Mouse (Mus musculus) kidney, postnatal 0 days (tissue): ENCODE measurements around the gene Gps1. TPM values are rescaled to one million over a fixed set of nuclear protein-coding genes. Genes with fewer than 3 reads are reported as not detected.
"Not testable (repeated sequence)": the region's sequence is repeated elsewhere in the genome, so short reads cannot be mapped to it uniquely, and the experiment has no call there.

Experiments
- ATAC-seq: fragments of 200-750 bp; cut with Nextera tagmentation; replicated peaks from 2 replicates; pipeline ENCODE4 v1.8.0; 2017; ENCODE audit warnings: low read depth, moderate number of reproducible peaks, moderate TSS enrichment, moderate library complexity; ENCODE audit not compliant: low FRiP score
- DNase-seq: peaks from one replicate; pipeline ENCODE4 v3.0.0-alpha.2; 2016; ENCODE audit warnings: low spot score
- H3K27ac ChIP-seq: fragments of 300-500 bp; sonication (generic); 2 replicates; pipeline ENCODE4 v1.5.1; 2014; ENCODE audit warnings: mild to moderate bottlenecking
- H3K27me3 ChIP-seq: fragments of 300-500 bp; sonication (generic); 2 replicates; pipeline ENCODE4 v1.6.1; 2014; ENCODE audit warnings: low read length, mixed read lengths; ENCODE audit not compliant: insufficient read depth
- H3K36me3 ChIP-seq: fragments of 300-500 bp; sonication (generic); 2 replicates; pipeline ENCODE4 v1.6.1; 2014; ENCODE audit warnings: low read length, mixed read lengths; ENCODE audit not compliant: insufficient read depth
- H3K4me1 ChIP-seq: fragments of 300-500 bp; sonication (generic); replicated peaks from 2 replicates; pipeline ENCODE4 v1.6.1; 2014; ENCODE audit warnings: antibody characterized with exemption, low read length, mixed read lengths; ENCODE audit not compliant: insufficient read depth
- H3K4me2 ChIP-seq: fragments of 300-500 bp; sonication (generic); 2 replicates; pipeline ENCODE4 v1.6.1; 2014; ENCODE audit warnings: mild to moderate bottlenecking, low read length, moderate library complexity, mixed read lengths
- H3K4me3 ChIP-seq: fragments of 300-500 bp; sonication (generic); replicated peaks from 2 replicates; pipeline ENCODE4 v1.5.1; 2014; ENCODE audit warnings: low read depth, low read length
- H3K9ac ChIP-seq: fragments of 300-500 bp; sonication (generic); 2 replicates; pipeline ENCODE4 v1.6.1; 2014; ENCODE audit warnings: low read depth, low read length
- H3K9me3 ChIP-seq: fragments of 300-500 bp; sonication (generic); replicated peaks from 2 replicates; pipeline ENCODE4 v1.6.1; 2016; ENCODE audit warnings: low read length, inconsistent platforms, mixed read lengths
- CTCF ChIP-seq: IDR thresholded peaks from 2 replicates; pipeline ENCODE4 v1.5.1; 2016; ENCODE audit warnings: antibody characterized with exemption, low read depth, mild to moderate bottlenecking, moderate library complexity
- WGBS: fragments of 180-500 bp; shearing (Covaris S2); extraction: QIAGEN DNeasy Blood & Tissue Kit; methylation state at CpG from one replicate; pipeline ENCODE4 v1.1.7; 2014; 5-methylcytosine and 5-hydroxymethylcytosine counted together
- polyA plus RNA-seq: library from polyadenylated mRNA; unstranded; fragments of >200 nt; fragmentation: Nextera tagmentation; extraction: Ambion mirVana; gene quantifications from 2 replicates; pipeline ENCODE4 v1.2.1, GENCODE M21; 2015

Gps1 gene
- polyA plus RNA-seq, 1 experiment from 2014 or later = 158 TPM

DNA sequence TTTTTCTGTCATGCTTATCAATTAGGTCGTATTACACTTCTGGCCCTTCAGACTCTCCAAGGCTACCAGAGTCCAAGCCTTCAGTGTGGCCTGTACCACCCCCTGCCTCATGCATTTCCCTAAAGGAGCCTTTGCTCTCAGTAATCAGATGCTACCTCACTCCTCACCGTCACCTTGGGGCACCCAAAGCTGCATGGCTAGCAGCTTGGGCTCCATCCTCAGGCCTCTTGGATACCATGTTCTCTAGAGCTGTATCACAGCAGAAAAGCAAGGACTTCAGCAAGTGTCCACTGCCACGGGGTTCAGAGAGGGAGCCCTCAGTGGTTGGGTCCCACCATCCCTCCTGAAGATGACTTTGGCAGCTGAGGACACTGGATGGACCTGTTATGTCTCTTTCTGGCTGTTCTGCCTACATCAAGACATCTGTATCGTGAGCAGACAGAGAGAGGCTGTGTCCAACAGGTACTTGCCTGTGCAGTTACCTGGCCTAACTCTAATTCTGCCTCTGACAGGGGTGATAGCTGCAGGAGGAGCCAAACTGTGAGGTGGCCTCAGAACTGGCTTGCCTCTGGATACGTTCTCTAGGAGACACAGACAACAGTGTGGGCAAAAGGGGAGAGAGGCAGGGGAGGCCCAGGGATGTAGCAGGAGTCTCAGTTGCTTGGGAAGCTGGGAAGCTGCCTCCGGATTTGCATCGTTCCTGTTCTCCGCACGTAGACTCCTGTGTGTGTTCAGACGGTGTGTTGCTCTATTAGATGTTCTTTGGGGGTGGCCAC, 45.9 kb downstream of the Gps1 start:
- Histone ChIP-seq H3K4me2 (no peak overlapping the region), H3K9ac (no peak overlapping the region), H3K36me3 (0 out of 2 replicates have a peak, but pooled peaks cover 5% of the 10 kb centered on the region), H3K9me3 (no peaks in the 10 kb centered on the region), H3K27ac (no peak overlapping the region), H3K4me3 (no peak overlapping the region), H3K4me1 (peaks cover 7% of the 10 kb centered on the region), H3K27me3 (no peaks in the 10 kb centered on the region)
- DNase-seq = no peak
- no peak for ATAC-seq
- TF ChIP-seq CTCF = no peak
- WGBS = 85% methylated on average over 10 of the region's 10 CpGs

GRCm38 (mm10) chr11:120830686-120831085, 46.6 kb downstream of the Gps1 start:
- no peak overlapping the region for H3K4me2 ChIP-seq
- 81% methylated on average over 12 of the region's 12 CpGs for WGBS
- ATAC-seq = no peak

GRCm38 (mm10) chr11:120831659-120832440, 47.8 kb downstream of the Gps1 start:
- Histone ChIP-seq H3K4me2 (no peak overlapping the region), H3K27me3 (no peaks in the 10 kb centered on the region), H3K4me1 (no peaks in the 10 kb centered on the region), H3K27ac (no peak overlapping the region), H3K36me3 (0 out of 2 replicates have a peak, but pooled peaks cover 5% of the 10 kb centered on the region), H3K9me3 (no peaks in the 10 kb centered on the region), H3K4me3 (no peak overlapping the region), H3K9ac (no peak overlapping the region)
- ATAC-seq = no peak
- no peak for TF ChIP-seq CTCF
- no peak for DNase-seq
- 81% methylated on average over 3 of the region's 3 CpGs for WGBS

More at GRCm38 (mm10) chr11:120830686-120831085, 46.6 kb downstream of the Gps1 start:
- no peak for DNase-seq
- Histone ChIP-seq H3K27ac (no peak overlapping the region), H3K36me3 (0 out of 2 replicates have a peak, but pooled peaks cover 5% of the 10 kb centered on the region), H3K9ac (0 out of 2 replicates have a peak overlapping the region, but pooled peaks have one; percentile 31), H3K4me3 (no peak overlapping the region), H3K27me3 (no peaks in the 10 kb centered on the region), H3K4me1 (peaks cover under 1% of the 10 kb centered on the region; the same call in 1 of the 2 replicates), H3K9me3 (no peaks in the 10 kb centered on the region)
- no peak for TF ChIP-seq CTCF

DNA sequence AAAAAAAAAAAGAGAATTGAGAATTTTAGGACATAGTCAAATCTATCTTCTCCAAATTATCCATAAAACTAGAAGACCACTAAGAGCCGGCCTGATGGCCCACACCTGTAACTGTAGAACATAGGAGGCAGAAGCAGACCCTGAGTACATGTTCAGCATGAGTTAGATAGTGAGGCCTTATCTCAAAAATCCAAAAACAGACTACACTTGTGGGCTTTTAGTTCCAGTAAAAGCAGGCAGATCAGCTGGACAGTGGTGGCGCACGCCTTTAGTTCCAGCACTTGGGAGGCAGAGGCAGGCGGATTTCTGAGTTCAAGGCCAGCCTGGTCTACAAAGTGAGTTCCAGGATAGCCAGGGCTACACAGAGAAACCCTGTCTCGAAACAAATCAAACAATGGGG, 48.9 kb downstream of the Gps1 start:
- H3K4me2 ChIP-seq, H3K27me3 ChIP-seq, H3K36me3 ChIP-seq, H3K27ac ChIP-seq, H3K4me1 ChIP-seq, H3K4me3 ChIP-seq, DNase-seq, H3K9ac ChIP-seq, ATAC-seq, H3K9me3 ChIP-seq: not testable (repeated sequence)
- 96% methylated on average over 5 of the region's 5 CpGs for WGBS

- Histone ChIP-seq H3K36me3 (0 out of 2 replicates have a peak, but pooled peaks cover 5% of the 10 kb centered on the region), H3K4me1 (no peaks in the 10 kb centered on the region), H3K4me3 (no peak overlapping the region), H3K27ac (no peak overlapping the region), H3K4me2 (no peak overlapping the region), H3K27me3 (no peaks in the 10 kb centered on the region), H3K9me3 (no peaks in the 10 kb centered on the region), H3K9ac (no peak overlapping the region)
- WGBS = 69% methylated on average over 8 of the region's 8 CpGs
- ATAC-seq (no peak), DNase-seq (no peak)
- TF ChIP-seq CTCF = no peak
Measured at GRCm38 (mm10) chr11:120833555-120834280, 49.6 kb downstream of the Gps1 start.

Other genes starting within 250 kb of the Gps1 start
- gene Mcrip1, start 234.5 kb upstream of the Gps1 start, polyA plus RNA-seq = 218 and 227 TPM in 2 replicates
- gene Ppp1r27, start 233.1 kb upstream of the Gps1 start, polyA plus RNA-seq = 0.30 TPM in 1 of 2 replicates, not detected in the other
- gene P4hb, start 211.0 kb upstream of the Gps1 start, polyA plus RNA-seq = 635 and 676 TPM in 2 replicates
- gene Arhgdia, start 202.6 kb upstream of the Gps1 start, polyA plus RNA-seq = 444 and 506 TPM in 2 replicates
- 341 and 361 TPM in 2 replicates for gene Alyref, start 185.9 kb upstream of the Gps1 start, polyA plus RNA-seq
- 159 and 168 TPM in 2 replicates for gene Anapc11, start 185.9 kb upstream of the Gps1 start, polyA plus RNA-seq
- gene Npb, start 175.8 kb upstream of the Gps1 start, polyA plus RNA-seq = 48.0 and 51.4 TPM in 2 replicates
- gene Pcyt2, start 166.3 kb upstream of the Gps1 start, polyA plus RNA-seq = 116 and 118 TPM in 2 replicates
- 38.8 and 41.6 TPM in 2 replicates for gene Sirt7, start 159.0 kb upstream of the Gps1 start, polyA plus RNA-seq
- gene Mafg, start 150.7 kb upstream of the Gps1 start, polyA plus RNA-seq = 26.5 and 27.4 TPM in 2 replicates
- gene Pycr1, start 140.5 kb upstream of the Gps1 start, polyA plus RNA-seq = 12.2 and 13.9 TPM in 2 replicates
- 0.24 and 0.28 TPM in 2 replicates for gene Myadml2, start 136.1 kb upstream of the Gps1 start, polyA plus RNA-seq
- gene Notum, start 123.1 kb upstream of the Gps1 start, polyA plus RNA-seq = 5.3 and 7.4 TPM in 2 replicates
- gene Aspscr1, start 111.3 kb upstream of the Gps1 start, polyA plus RNA-seq = 122 TPM in 2 replicates
- 160 and 174 TPM in 2 replicates for gene Cenpx, start 70.5 kb upstream of the Gps1 start, polyA plus RNA-seq
- 31.3 and 33.5 TPM in 2 replicates for gene Lrrc45, start 70.3 kb upstream of the Gps1 start, polyA plus RNA-seq
- gene Rac3, start 62.8 kb upstream of the Gps1 start, polyA plus RNA-seq = 23.4 and 23.7 TPM in 2 replicates
- 112 and 123 TPM in 2 replicates for gene Dcxr, start 57.0 kb upstream of the Gps1 start, polyA plus RNA-seq
- gene Cbr2, start 52.2 kb upstream of the Gps1 start, polyA plus RNA-seq = 1.8 and 3.6 TPM in 2 replicates
- gene Hmga1b, start 21.5 kb upstream of the Gps1 start, polyA plus RNA-seq = 2.6 and 4.5 TPM in 2 replicates
- 32.4 and 32.6 TPM in 2 replicates for gene Rfng, start 65 bp upstream of the Gps1 start, polyA plus RNA-seq
- gene Dus1l, start 12.1 kb downstream of the Gps1 start, polyA plus RNA-seq = 66.0 and 73.0 TPM in 2 replicates
- 19.8 and 19.9 TPM in 2 replicates for gene Fasn, start 40.3 kb downstream of the Gps1 start, polyA plus RNA-seq
- gene Ccdc57, start 148.6 kb downstream of the Gps1 start, polyA plus RNA-seq = 5.5 and 5.7 TPM in 2 replicates
- gene Slc16a3, start 164.2 kb downstream of the Gps1 start, polyA plus RNA-seq = 10.0 and 10.2 TPM in 2 replicates
- 102 and 106 TPM in 2 replicates for gene Csnk1d, start 207.1 kb downstream of the Gps1 start, polyA plus RNA-seq